In the genomic region with DNA sequence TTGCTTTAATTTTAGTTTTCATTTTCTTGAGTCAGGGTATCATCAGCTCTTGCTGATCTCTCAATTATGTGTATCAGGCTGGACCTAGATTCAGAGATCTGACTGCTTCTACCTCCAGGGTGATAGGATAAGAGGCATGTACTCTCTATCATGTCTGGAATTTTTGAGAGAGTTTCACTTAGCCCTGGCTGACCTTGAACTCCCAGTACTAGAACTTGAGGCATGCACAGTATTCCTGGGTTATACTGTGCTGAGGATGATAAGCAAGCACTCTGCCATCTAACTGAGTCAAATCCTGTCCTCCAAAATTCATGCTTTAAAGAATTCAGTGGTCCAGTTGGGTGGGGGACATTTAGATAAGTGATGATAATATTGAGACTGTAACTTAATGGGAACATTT, we compare ENCODE assay signal across 10 mouse cellular contexts. TPM values are rescaled to one million over a fixed set of nuclear protein-coding genes. Genes with fewer than 3 reads are reported as not detected.
DNase-seq lines count a peak whose midpoint lies in the region; ATAC-seq and TF ChIP-seq lines count a peak whose summit lies in the region.
"Had no signal": no experiment of that assay in that cellular context is flagged by ENCODE, and none has a peak within 500 bp of the region (broad histone marks: within the 10 kb centered on the region; RNA-seq: fewer than 3 reads in every experiment).

No protein-coding gene starts in this region.

- H3K9me3 ChIP-seq in heart, embryonic 12.5 days (replicated peaks), result no peaks in the 10 kb centered on the region
- H3K9me3 ChIP-seq in midbrain, embryonic 10.5 days (replicated peaks), result no peaks in the 10 kb centered on the region
- no peaks in the 10 kb centered on the region for H3K9me3 ChIP-seq in midbrain, embryonic 16.5 days (replicated peaks; ENCODE audit: control insufficient read depth, low read length, poor library complexity, severe bottlenecking)
- H3K9me3 ChIP-seq in forebrain, embryonic 13.5 days (replicated peaks), result no peaks in the 10 kb centered on the region
- no peaks in the 10 kb centered on the region for H3K9me3 ChIP-seq in liver, postnatal 0 days (ENCODE audit: low read length)

- DNase-seq in heart, adult 2 months, result no peak
- DNase-seq in midbrain, embryonic 10.5 days (ENCODE audit: low spot score), result no peak
- DNase-seq in liver, postnatal 0 days, result no peak
- DNase-seq in ovary, adult 18-20 months (ENCODE audit: low spot score), result no peak
- DNase-seq: adrenal gland, postnatal 10 days; cerebellum, postnatal 14 days had no signal

- no peaks in the 10 kb centered on the region; the same call in 1 of the 2 replicates for H3K79me2 ChIP-seq in heart, adult 2 months (replicated peaks; ENCODE audit: control insufficient read depth, insufficient read depth, low read length)

- peak overlapping the region; percentile 78 for H3K4me2 ChIP-seq in heart, embryonic 12.5 days
- H3K4me2 ChIP-seq in midbrain, embryonic 16.5 days (ENCODE audit: low read length), result no peak overlapping the region
- peak overlapping the region; percentile 88 for H3K4me2 ChIP-seq in forebrain, embryonic 13.5 days
- H3K4me2 ChIP-seq in liver, postnatal 0 days (ENCODE audit: low read depth, low read length), result peak overlapping the region; percentile 79; the same call in 1 of the 2 replicates

- TF ChIP-seq CTCF in heart, adult 2 months (IDR thresholded peaks at IDR 0.05), result no peak
- TF ChIP-seq CTCF in liver, postnatal 0 days (IDR thresholded peaks at IDR 0.05; ENCODE audit: low read depth), result no peak

- peaks cover 7% of the 10 kb centered on the region for H3K4me1 ChIP-seq in heart, embryonic 12.5 days (replicated peaks)
- peaks cover 3% of the 10 kb centered on the region for H3K4me1 ChIP-seq in heart, adult 2 months (ENCODE audit: control insufficient read depth, insufficient read depth, low read length)
- H3K4me1 ChIP-seq in midbrain, embryonic 10.5 days, result peaks cover 42% of the 10 kb centered on the region
- H3K4me1 ChIP-seq in midbrain, embryonic 16.5 days (ENCODE audit: control insufficient read depth, insufficient read depth, low read length), result peaks cover 14% of the 10 kb centered on the region
- peaks cover 18% of the 10 kb centered on the region for H3K4me1 ChIP-seq in forebrain, embryonic 13.5 days
- peaks cover 8% of the 10 kb centered on the region for H3K4me1 ChIP-seq in liver, postnatal 0 days (ENCODE audit: insufficient read depth)

- no peak for TF ChIP-seq POLR2A in heart, adult 2 months (IDR thresholded peaks at IDR 0.05; ENCODE audit: insufficient read depth, low read depth, low read length)

- peaks cover 14% of the 10 kb centered on the region for H3K36me3 ChIP-seq in heart, embryonic 12.5 days
- peaks cover 11% of the 10 kb centered on the region for H3K36me3 ChIP-seq in heart, adult 2 months (ENCODE audit: control insufficient read depth, insufficient read depth, low read length)
- peaks cover 19% of the 10 kb centered on the region for H3K36me3 ChIP-seq in midbrain, embryonic 10.5 days
- H3K36me3 ChIP-seq in midbrain, embryonic 16.5 days (ENCODE audit: control insufficient read depth, insufficient read depth, low read length), result no peaks in the 10 kb centered on the region
- H3K36me3 ChIP-seq in forebrain, embryonic 13.5 days (ENCODE audit: poor library complexity, severe bottlenecking), result peaks cover 10% of the 10 kb centered on the region; the same call in 1 of the 2 replicates
- peaks cover 8% of the 10 kb centered on the region for H3K36me3 ChIP-seq in liver, postnatal 0 days (replicated peaks; ENCODE audit: insufficient read depth, low read length)

- H3K9ac ChIP-seq in heart, embryonic 12.5 days, result 0 out of 2 replicates have a peak overlapping the region, but pooled peaks have one; percentile 36
- H3K9ac ChIP-seq in heart, adult 2 months (ENCODE audit: low read depth, low read length), result no peak overlapping the region
- H3K9ac ChIP-seq in midbrain, embryonic 16.5 days (ENCODE audit: low read depth, low read length), result no peak overlapping the region
- 0 out of 2 replicates have a peak overlapping the region, but pooled peaks have one; percentile 98 for H3K9ac ChIP-seq in forebrain, embryonic 13.5 days
- H3K9ac ChIP-seq in liver, postnatal 0 days (replicated peaks), result no peak overlapping the region; the same call in 1 of the 2 replicates

- intact Hi-C loops in heart, adult 2 months (cut with DNase I), result no loop called here

- H3K4me3 ChIP-seq in heart, embryonic 12.5 days, result peak overlapping the region; percentile 95; the same call in 1 of the 2 replicates
- no peak overlapping the region for H3K4me3 ChIP-seq in heart, adult 2 months
- H3K4me3 ChIP-seq in midbrain, embryonic 10.5 days, result peak overlapping the region; percentile 94; the same call in 1 of the 2 replicates
- no peak overlapping the region for H3K4me3 ChIP-seq in midbrain, embryonic 16.5 days (ENCODE audit: low read depth, low read length)
- peak overlapping the region; percentile 79; the same call in 1 of the 2 replicates for H3K4me3 ChIP-seq in forebrain, embryonic 13.5 days
- no peak overlapping the region; the same call in 1 of the 2 replicates for H3K4me3 ChIP-seq in liver, postnatal 0 days (ENCODE audit: low read depth, low read length)

- no peaks in the 10 kb centered on the region for H3K27me3 ChIP-seq in heart, embryonic 12.5 days (replicated peaks)
- no peaks in the 10 kb centered on the region for H3K27me3 ChIP-seq in heart, adult 2 months (ENCODE audit: control insufficient read depth, insufficient read depth, low read length)
- H3K27me3 ChIP-seq in midbrain, embryonic 10.5 days (ENCODE audit: low read depth, poor library complexity, severe bottlenecking), result no peaks in the 10 kb centered on the region
- no peaks in the 10 kb centered on the region for H3K27me3 ChIP-seq in midbrain, embryonic 16.5 days (ENCODE audit: control insufficient read depth, insufficient read depth, low read depth, low read length)
- no peaks in the 10 kb centered on the region for H3K27me3 ChIP-seq in forebrain, embryonic 13.5 days
- no peaks in the 10 kb centered on the region for H3K27me3 ChIP-seq in liver, postnatal 0 days (ENCODE audit: insufficient read depth, low read length)

- H3K27ac ChIP-seq in heart, embryonic 12.5 days (ENCODE audit: poor library complexity, severe bottlenecking), result peak overlapping the region; percentile 100; the same call in 1 of the 2 replicates
- no peak overlapping the region; the same call in 1 of the 2 replicates for H3K27ac ChIP-seq in heart, adult 2 months
- no peak overlapping the region for H3K27ac ChIP-seq in midbrain, embryonic 10.5 days (replicated peaks)
- H3K27ac ChIP-seq in midbrain, embryonic 16.5 days (ENCODE audit: low read length), result no peak overlapping the region
- no peak overlapping the region for H3K27ac ChIP-seq in forebrain, embryonic 13.5 days
- no peak overlapping the region for H3K27ac ChIP-seq in liver, postnatal 0 days (ENCODE audit: low read depth)

- no peak for TF ChIP-seq EP300 in heart, adult 2 months (IDR thresholded peaks at IDR 0.05; ENCODE audit: insufficient read depth, low read depth, low read length)
- TF ChIP-seq EP300 in liver, postnatal 0 days (IDR thresholded peaks at IDR 0.05; ENCODE audit: low read depth), result no peak

- ATAC-seq in heart, embryonic 12.5 days (ENCODE audit: insufficient number of reproducible peaks, low FRiP score), result no peak
- ATAC-seq in midbrain, embryonic 16.5 days, result no peak
- ATAC-seq in forebrain, embryonic 13.5 days, result no peak
- no peak for ATAC-seq in liver, postnatal 0 days
- no peak for ATAC-seq in granulocyte monocyte progenitor cell, adult 5-6 weeks (replicated peaks; ENCODE audit: poor library complexity, severe bottlenecking)

RNA-seq across cellular contexts. Expression of a gene that starts 11.4 kb away (rescaled TPM):
- 36.3 and 37.1 TPM in 2 replicates for polyA plus RNA-seq in heart, embryonic 12.5 days (2016; fragmentation: Nextera tagmentation; extraction: Ambion mirVana)
- 10 to 100 TPM; 32.5 to 32.8 TPM for total RNA-seq in heart, adult 2 months (2021)
- polyA plus RNA-seq in heart, adult 2 months (2012; rRNA removed), result 20.6 and 23.3 TPM in 2 replicates
- 66.9 and 71.0 TPM in 2 replicates for polyA plus RNA-seq in midbrain, embryonic 10.5 days (2016; fragmentation: Nextera tagmentation; extraction: Ambion mirVana)
- polyA plus RNA-seq in midbrain, embryonic 16.5 days (2015; fragmentation: Nextera tagmentation; extraction: Ambion mirVana), result 43.7 and 45.8 TPM in 2 replicates
- polyA plus RNA-seq in forebrain, embryonic 13.5 days (2015; fragmentation: Nextera tagmentation; extraction: Ambion mirVana), result 73.5 and 75.3 TPM in 2 replicates
- 20.7 and 22.4 TPM in 2 replicates for polyA plus RNA-seq in liver, postnatal 0 days (2015; fragmentation: Nextera tagmentation; extraction: Ambion mirVana)
- total RNA-seq in granulocyte monocyte progenitor cell, adult 5-6 weeks (2014; fragmentation: Nextera tagmentation), result 76.1 and 128 TPM in 2 replicates
- 51.8 and 65.0 TPM in 2 replicates for total RNA-seq in granulocyte monocyte progenitor cell, adult 5-6 weeks (2017)

RNA-seq across cellular contexts. Expression of a gene that starts 17.6 kb away (rescaled TPM):
- 7.7 and 8.8 TPM in 2 replicates for polyA plus RNA-seq in heart, embryonic 12.5 days (2016; fragmentation: Nextera tagmentation; extraction: Ambion mirVana)
- 1 to 10 TPM; 1.7 to 4.5 TPM for total RNA-seq in heart, adult 2 months (2021)
- polyA plus RNA-seq in heart, adult 2 months (2012; rRNA removed), result 2.0 and 3.7 TPM in 2 replicates
- 19.3 and 22.7 TPM in 2 replicates for polyA plus RNA-seq in midbrain, embryonic 10.5 days (2016; fragmentation: Nextera tagmentation; extraction: Ambion mirVana)
- polyA plus RNA-seq in midbrain, embryonic 16.5 days (2015; fragmentation: Nextera tagmentation; extraction: Ambion mirVana), result 5.0 and 7.4 TPM in 2 replicates
- polyA plus RNA-seq in forebrain, embryonic 13.5 days (2015; fragmentation: Nextera tagmentation; extraction: Ambion mirVana), result 17.2 and 17.9 TPM in 2 replicates
- 0.15 and 0.25 TPM in 2 replicates for polyA plus RNA-seq in liver, postnatal 0 days (2015; fragmentation: Nextera tagmentation; extraction: Ambion mirVana)
- total RNA-seq in granulocyte monocyte progenitor cell, adult 5-6 weeks (2014; fragmentation: Nextera tagmentation), result not detected in 2 replicates
- total RNA-seq in granulocyte monocyte progenitor cell, adult 5-6 weeks (2017), result not detected in 2 replicates

RNA-seq across cellular contexts. Expression of a gene that starts 28.9 kb away (rescaled TPM):
- polyA plus RNA-seq in heart, embryonic 12.5 days (2016; fragmentation: Nextera tagmentation; extraction: Ambion mirVana), result 14.8 and 18.3 TPM in 2 replicates
- total RNA-seq in heart, adult 2 months (2021), result 1 to 10 TPM; 3.4 to 4.5 TPM
- 2.2 and 3.9 TPM in 2 replicates for polyA plus RNA-seq in heart, adult 2 months (2012; rRNA removed)
- 25.0 and 25.1 TPM in 2 replicates for polyA plus RNA-seq in midbrain, embryonic 10.5 days (2016; fragmentation: Nextera tagmentation; extraction: Ambion mirVana)
- polyA plus RNA-seq in midbrain, embryonic 16.5 days (2015; fragmentation: Nextera tagmentation; extraction: Ambion mirVana), result 7.5 and 10.8 TPM in 2 replicates
- polyA plus RNA-seq in forebrain, embryonic 13.5 days (2015; fragmentation: Nextera tagmentation; extraction: Ambion mirVana), result 16.2 and 20.3 TPM in 2 replicates
- polyA plus RNA-seq in liver, postnatal 0 days (2015; fragmentation: Nextera tagmentation; extraction: Ambion mirVana), result 0.76 and 0.99 TPM in 2 replicates
- total RNA-seq in granulocyte monocyte progenitor cell, adult 5-6 weeks (2014; fragmentation: Nextera tagmentation), result not detected in 2 replicates
- 0.26 TPM in 1 of 2 replicates, not detected in the other for total RNA-seq in granulocyte monocyte progenitor cell, adult 5-6 weeks (2017)

Comparison
In these comparisons a context has a peak if more than half of its experiments do, and no peak if none do; other contexts are left out.
1. H3K4me3 ChIP-seq: peak in heart, embryonic 12.5 days (single experiment), midbrain, embryonic 10.5 days (single experiment) and forebrain, embryonic 13.5 days (single experiment); none in heart, adult 2 months (single experiment), midbrain, embryonic 16.5 days (single experiment) and liver, postnatal 0 days (single experiment).
2. H3K9ac ChIP-seq: peak in heart, embryonic 12.5 days (single experiment) and forebrain, embryonic 13.5 days (single experiment); none in heart, adult 2 months (single experiment), midbrain, embryonic 16.5 days (single experiment) and liver, postnatal 0 days (single experiment).